Mouse (Mus musculus): ENCODE measurements around the gene Hpse2. TPM values are rescaled to one million over a fixed set of nuclear protein-coding genes. Genes with fewer than 3 reads are reported as not detected.

The Hpse2 gene
- polyA plus RNA-seq, 1 experiment from 2014 or later, result 0.73 TPM

DNA sequence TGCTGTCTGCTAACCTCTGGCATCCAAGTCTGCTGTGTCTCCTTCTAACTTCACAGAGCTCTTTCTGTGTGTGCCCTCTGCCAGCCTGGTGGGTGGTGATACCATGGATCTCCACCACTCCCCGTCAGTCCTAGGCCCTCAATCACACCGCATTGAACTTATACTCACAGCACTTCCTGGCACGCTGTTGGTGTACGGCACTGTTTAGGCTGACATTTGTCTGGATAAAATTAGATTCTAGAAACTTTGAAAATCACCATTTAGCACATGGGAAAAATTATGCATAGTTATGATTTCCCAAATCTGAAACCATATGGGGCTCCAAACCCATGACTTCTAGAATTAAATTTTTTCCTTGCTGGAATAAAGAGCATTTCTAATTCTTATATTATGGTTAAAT, 478.4 kb downstream of the Hpse2 start:
- Histone ChIP-seq H3K27ac (ENCODE audit: low read depth, low read length) (no peak overlapping the region), H3K4me2 (replicated peaks; ENCODE audit: low read depth, low read length) (no peak overlapping the region), H3K36me3 (ENCODE audit: control insufficient read depth, insufficient read depth, low read length) (no peaks in the 10 kb centered on the region), H3K9ac (ENCODE audit: low read depth, low read length) (no peak overlapping the region), H3K4me1 (replicated peaks; ENCODE audit: control insufficient read depth, insufficient read depth, low read length) (0 out of 2 replicates have a peak, but pooled peaks cover 2% of the 10 kb centered on the region), H3K27me3 (ENCODE audit: control insufficient read depth, insufficient read depth, low read length) (no peaks in the 10 kb centered on the region), H3K9me3 (ENCODE audit: control insufficient read depth, low read length) (no peaks in the 10 kb centered on the region), H3K4me3 (ENCODE audit: low read depth, low read length) (no peak overlapping the region)
- DNase-seq (ENCODE audit: low spot score) (no peak), ATAC-seq (ENCODE audit: low FRiP score) (no peak)
- 89% methylated on average over 4 of the region's 4 CpGs for whole genome bisulfite sequencing

- no peaks in the 10 kb centered on the region for H3K27me3 ChIP-seq (ENCODE audit: control insufficient read depth, insufficient read depth, low read length)
- no peaks in the 10 kb centered on the region for H3K36me3 ChIP-seq (ENCODE audit: control insufficient read depth, insufficient read depth, low read length)
- H3K9ac ChIP-seq (ENCODE audit: low read depth, low read length), result no peak overlapping the region
- DNase-seq (ENCODE audit: low spot score) (no peak), ATAC-seq (ENCODE audit: low FRiP score) (no peak)
- 87% methylated on average over 6 of the region's 6 CpGs for WGBS
- H3K4me1 ChIP-seq (replicated peaks; ENCODE audit: control insufficient read depth, insufficient read depth, low read length), result peaks cover 2% of the 10 kb centered on the region; the same call in 1 of the 2 replicates
- H3K4me2 ChIP-seq (replicated peaks; ENCODE audit: low read depth, low read length), result no peak overlapping the region
- no peak overlapping the region for H3K4me3 ChIP-seq (ENCODE audit: low read depth, low read length)
- H3K9me3 ChIP-seq (ENCODE audit: control insufficient read depth, low read length), result no peaks in the 10 kb centered on the region
- H3K27ac ChIP-seq (ENCODE audit: low read depth, low read length), result no peak overlapping the region
These were observed 479.6 kb downstream of the Hpse2 start for GRCm38 (mm10) chr19:42908553-42908952.

DNA sequence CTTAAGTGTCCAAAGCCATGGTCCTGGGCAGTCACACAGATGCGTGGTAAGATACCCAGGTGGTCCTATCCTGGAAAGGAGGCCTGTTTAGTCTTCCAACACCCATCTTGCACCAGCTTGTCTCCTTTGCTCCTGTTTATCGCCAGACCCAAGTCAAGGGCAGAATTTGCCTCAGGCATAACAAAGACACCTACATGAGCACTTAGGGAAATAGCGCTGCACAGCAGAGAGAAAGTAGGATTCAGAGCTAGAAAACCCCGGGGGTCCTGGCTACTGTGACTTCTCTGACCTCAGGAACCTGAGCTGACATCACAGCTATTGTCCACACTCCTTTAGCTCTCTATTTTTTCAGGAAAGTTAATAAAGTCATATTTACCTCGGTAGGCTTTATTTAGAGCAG, 481.8 kb downstream of the Hpse2 start:
- Histone ChIP-seq H3K36me3 (ENCODE audit: control insufficient read depth, insufficient read depth, low read length) (no peaks in the 10 kb centered on the region), H3K4me2 (replicated peaks; ENCODE audit: low read depth, low read length) (no peak overlapping the region), H3K27ac (ENCODE audit: low read depth, low read length) (no peak overlapping the region), H3K9ac (ENCODE audit: low read depth, low read length) (no peak overlapping the region), H3K4me1 (replicated peaks; ENCODE audit: control insufficient read depth, insufficient read depth, low read length) (peaks cover 2% of the 10 kb centered on the region; the same call in 1 of the 2 replicates), H3K4me3 (ENCODE audit: low read depth, low read length) (no peak overlapping the region), H3K9me3 (ENCODE audit: control insufficient read depth, low read length) (no peaks in the 10 kb centered on the region), H3K27me3 (ENCODE audit: control insufficient read depth, insufficient read depth, low read length) (no peaks in the 10 kb centered on the region)
- WGBS, result 66% methylated on average over 5 of the region's 5 CpGs
- no peak for DNase-seq (ENCODE audit: low spot score)
- ATAC-seq (ENCODE audit: low FRiP score), result no peak

GRCm38 (mm10) chr19:42904726-42905125, 483.4 kb downstream of the Hpse2 start:
- Histone ChIP-seq H3K27me3 (ENCODE audit: control insufficient read depth, insufficient read depth, low read length) (no peaks in the 10 kb centered on the region), H3K27ac (ENCODE audit: low read depth, low read length) (peak overlapping the region; percentile 49; the same call in 1 of the 2 replicates), H3K4me3 (ENCODE audit: low read depth, low read length) (no peak overlapping the region), H3K9ac (ENCODE audit: low read depth, low read length) (no peak overlapping the region), H3K9me3 (ENCODE audit: control insufficient read depth, low read length) (no peaks in the 10 kb centered on the region), H3K4me2 (replicated peaks; ENCODE audit: low read depth, low read length) (no peak overlapping the region), H3K36me3 (ENCODE audit: control insufficient read depth, insufficient read depth, low read length) (no peaks in the 10 kb centered on the region), H3K4me1 (replicated peaks; ENCODE audit: control insufficient read depth, insufficient read depth, low read length) (peaks cover 2% of the 10 kb centered on the region; the same call in 1 of the 2 replicates)
- WGBS, result 39% methylated on average over 7 of the region's 7 CpGs
- peak; percentile 28 for DNase-seq (ENCODE audit: low spot score)
- ATAC-seq (ENCODE audit: low FRiP score), result peak; percentile 73

DNA sequence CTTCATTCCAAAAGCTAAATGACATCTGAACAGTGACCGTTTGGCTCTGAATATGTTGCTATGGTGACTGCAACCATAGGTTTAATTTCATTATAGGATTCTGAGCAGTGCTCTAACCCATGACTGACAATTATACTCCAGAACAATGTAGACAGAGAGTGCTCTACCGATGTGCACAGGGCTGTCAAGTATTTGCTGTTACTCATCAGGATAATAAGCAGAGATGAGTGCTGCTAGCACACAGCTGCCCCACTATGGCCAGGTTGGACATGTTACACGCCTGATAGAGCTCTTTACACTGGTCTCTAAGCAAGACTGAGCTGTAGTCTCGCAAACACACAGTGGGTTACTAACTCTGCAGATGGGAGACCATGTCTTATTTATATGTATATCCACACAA, 483.9 kb downstream of the Hpse2 start:
- no peaks in the 10 kb centered on the region for H3K36me3 ChIP-seq (ENCODE audit: control insufficient read depth, insufficient read depth, low read length)
- ATAC-seq (ENCODE audit: low FRiP score) (peak; percentile 82), DNase-seq (ENCODE audit: low spot score) (peak; percentile 28)
- peak overlapping the region; percentile 49; the same call in 1 of the 2 replicates for H3K27ac ChIP-seq (ENCODE audit: low read depth, low read length)
- no peaks in the 10 kb centered on the region for H3K27me3 ChIP-seq (ENCODE audit: control insufficient read depth, insufficient read depth, low read length)
- no peak overlapping the region for H3K4me3 ChIP-seq (ENCODE audit: low read depth, low read length)
- no peaks in the 10 kb centered on the region for H3K9me3 ChIP-seq (ENCODE audit: control insufficient read depth, low read length)
- no peak overlapping the region for H3K9ac ChIP-seq (ENCODE audit: low read depth, low read length)
- peaks cover 2% of the 10 kb centered on the region; the same call in 1 of the 2 replicates for H3K4me1 ChIP-seq (replicated peaks; ENCODE audit: control insufficient read depth, insufficient read depth, low read length)
- H3K4me2 ChIP-seq (replicated peaks; ENCODE audit: low read depth, low read length), result no peak overlapping the region
- WGBS, result 36% methylated on average over 4 of the region's 4 CpGs

DNA sequence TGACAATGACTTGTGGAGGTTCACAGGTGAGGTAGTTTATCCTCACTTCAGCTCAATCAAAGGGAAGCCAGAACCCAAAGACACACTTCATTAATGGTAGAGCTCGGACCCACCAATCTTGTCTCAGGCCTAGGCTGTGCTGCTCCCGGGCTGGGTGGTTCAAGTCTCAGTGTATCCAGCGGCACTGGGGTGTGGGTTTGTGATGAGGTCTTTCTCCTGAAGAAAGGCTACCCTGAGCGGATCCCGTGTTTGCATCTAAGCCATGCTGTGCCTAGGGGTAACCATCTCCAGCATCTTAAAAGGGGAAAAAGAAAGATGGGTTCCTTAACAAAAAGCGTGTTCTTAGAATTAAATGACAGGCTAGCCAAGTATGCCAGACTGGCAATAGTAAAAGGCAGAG, 484.3 kb downstream of the Hpse2 start:
- WGBS, result 61% methylated on average over 6 of the region's 6 CpGs
- Histone ChIP-seq H3K27ac (ENCODE audit: low read depth, low read length) (no peak overlapping the region; the same call in 1 of the 2 replicates), H3K27me3 (ENCODE audit: control insufficient read depth, insufficient read depth, low read length) (no peaks in the 10 kb centered on the region), H3K9me3 (ENCODE audit: control insufficient read depth, low read length) (no peaks in the 10 kb centered on the region), H3K9ac (ENCODE audit: low read depth, low read length) (no peak overlapping the region), H3K4me2 (replicated peaks; ENCODE audit: low read depth, low read length) (no peak overlapping the region), H3K4me1 (replicated peaks; ENCODE audit: control insufficient read depth, insufficient read depth, low read length) (peaks cover 2% of the 10 kb centered on the region; the same call in 1 of the 2 replicates), H3K36me3 (ENCODE audit: control insufficient read depth, insufficient read depth, low read length) (no peaks in the 10 kb centered on the region), H3K4me3 (ENCODE audit: low read depth, low read length) (no peak overlapping the region)
- ATAC-seq (ENCODE audit: low FRiP score), result peak; percentile 58
- DNase-seq (ENCODE audit: low spot score), result no peak

- Histone ChIP-seq H3K9ac (ENCODE audit: low read depth, low read length) (0 out of 2 replicates have a peak overlapping the region, but pooled peaks have one; percentile 11), H3K36me3 (ENCODE audit: control insufficient read depth, insufficient read depth, low read length) (no peaks in the 10 kb centered on the region), H3K27ac (ENCODE audit: low read depth, low read length) (peak overlapping the region; percentile 51), H3K27me3 (ENCODE audit: control insufficient read depth, insufficient read depth, low read length) (no peaks in the 10 kb centered on the region), H3K9me3 (ENCODE audit: control insufficient read depth, low read length) (no peaks in the 10 kb centered on the region), H3K4me2 (replicated peaks; ENCODE audit: low read depth, low read length) (no peak overlapping the region), H3K4me1 (replicated peaks; ENCODE audit: control insufficient read depth, insufficient read depth, low read length) (peaks cover 2% of the 10 kb centered on the region; the same call in 1 of the 2 replicates), H3K4me3 (ENCODE audit: low read depth, low read length) (no peak overlapping the region)
- ATAC-seq (ENCODE audit: low FRiP score) (no peak), DNase-seq (ENCODE audit: low spot score) (no peak)
- 64% methylated on average over 6 of the region's 6 CpGs for WGBS
These were observed 485.6 kb downstream of the Hpse2 start for GRCm38 (mm10) chr19:42902410-42903021.

GRCm38 (mm10) chr19:42891599-42891998, 496.6 kb downstream of the Hpse2 start:
- Histone ChIP-seq H3K9ac (ENCODE audit: low read depth, low read length) (no peak overlapping the region), H3K36me3 (ENCODE audit: control insufficient read depth, insufficient read depth, low read length) (no peaks in the 10 kb centered on the region), H3K4me3 (ENCODE audit: low read depth, low read length) (no peak overlapping the region), H3K4me1 (replicated peaks; ENCODE audit: control insufficient read depth, insufficient read depth, low read length) (no peaks in the 10 kb centered on the region), H3K27ac (ENCODE audit: low read depth, low read length) (no peak overlapping the region), H3K4me2 (replicated peaks; ENCODE audit: low read depth, low read length) (no peak overlapping the region), H3K27me3 (ENCODE audit: control insufficient read depth, insufficient read depth, low read length) (no peaks in the 10 kb centered on the region), H3K9me3 (ENCODE audit: control insufficient read depth, low read length) (no peaks in the 10 kb centered on the region)
- DNase-seq (ENCODE audit: low spot score), result no peak
- WGBS, result 43% methylated on average over 5 of the region's 5 CpGs
- ATAC-seq (ENCODE audit: low FRiP score), result no peak

GRCm38 (mm10) chr19:42877653-42878052, 510.5 kb downstream of the Hpse2 start:
- DNase-seq (ENCODE audit: low spot score), result no peak
- Histone ChIP-seq H3K4me2 (replicated peaks; ENCODE audit: low read depth, low read length) (no peak overlapping the region), H3K4me1 (replicated peaks; ENCODE audit: control insufficient read depth, insufficient read depth, low read length) (no peaks in the 10 kb centered on the region), H3K36me3 (ENCODE audit: control insufficient read depth, insufficient read depth, low read length) (no peaks in the 10 kb centered on the region), H3K27me3 (ENCODE audit: control insufficient read depth, insufficient read depth, low read length) (no peaks in the 10 kb centered on the region), H3K4me3 (ENCODE audit: low read depth, low read length) (no peak overlapping the region), H3K9ac (ENCODE audit: low read depth, low read length) (no peak overlapping the region), H3K27ac (ENCODE audit: low read depth, low read length) (no peak overlapping the region), H3K9me3 (ENCODE audit: control insufficient read depth, low read length) (no peaks in the 10 kb centered on the region)
- 51% methylated on average over 4 of the region's 4 CpGs for WGBS
- ATAC-seq (ENCODE audit: low FRiP score), result no peak

All from hindbrain, embryonic 11.5 days (tissue).